Comparison of ENCODE assay signal across 8 mouse cellular contexts in genomic region chr2:66124591-66125271, GRCm38 (mm10). TPM values are rescaled to one million over a fixed set of nuclear protein-coding genes. Genes with fewer than 3 reads are reported as not detected.
DNase-seq lines count a peak whose midpoint lies in the region; ATAC-seq and TF ChIP-seq lines count a peak whose summit lies in the region.

Gene Galnt3 (minus strand): TSS chr2:66124994.

- no peak for TF ChIP-seq EP300 in lung, postnatal 0 days (IDR thresholded peaks at IDR 0.05)

- H3K36me3 ChIP-seq in lung, postnatal 0 days (ENCODE audit: insufficient read depth, low read length): no peaks in the 10 kb centered on the region
- H3K36me3 ChIP-seq in neural tube, embryonic 15.5 days: no peaks in the 10 kb centered on the region

- H3K4me1 ChIP-seq in lung, postnatal 0 days (ENCODE audit: insufficient read depth, low read depth, low read length): no peaks in the 10 kb centered on the region
- H3K4me1 ChIP-seq in neural tube, embryonic 15.5 days: peaks cover 14% of the 10 kb centered on the region

- H3K9me3 ChIP-seq in lung, postnatal 0 days (ENCODE audit: low read length): no peaks in the 10 kb centered on the region
- no peaks in the 10 kb centered on the region for H3K9me3 ChIP-seq in neural tube, embryonic 15.5 days (replicated peaks)

- no peak for TF ChIP-seq CTCF in layer of hippocampus, adult 2 months (conservative IDR thresholded peaks at IDR 0.05)
- TF ChIP-seq CTCF in lung, postnatal 0 days (IDR thresholded peaks at IDR 0.05): no peak

- WGBS in lung, postnatal 0 days: under 1% methylated on average over 49 of the region's 74 CpGs
- WGBS in neural tube, embryonic 15.5 days: under 1% methylated on average over 72 of the region's 74 CpGs

- peak within 1 kb of the TSS; percentile 43 for H3K9ac ChIP-seq in lung, postnatal 0 days (replicated peaks; ENCODE audit: low read depth)
- peak within 1 kb of the TSS; percentile 60 for H3K9ac ChIP-seq in neural tube, embryonic 15.5 days (replicated peaks)

- peaks cover 3% of the 10 kb centered on the region; the same call in 1 of the 2 replicates for H3K27me3 ChIP-seq in lung, postnatal 0 days (replicated peaks; ENCODE audit: insufficient read depth, low read length)
- H3K27me3 ChIP-seq in neural tube, embryonic 15.5 days (replicated peaks): peaks cover 13% of the 10 kb centered on the region

- peak; percentile 87 to 94 for ATAC-seq in hematopoietic stem cell, adult 5-6 weeks (replicated peaks in 1 of 2; ENCODE audit: insufficient read depth in 1 of 2, low FRiP score in 2 of 2, low TSS enrichment in 1 of 2, low read depth in 1 of 2, poor library complexity in 2 of 2, severe bottlenecking in 2 of 2)
- peak; percentile 94 for ATAC-seq in lung, postnatal 0 days
- ATAC-seq in neural tube, embryonic 15.5 days (ENCODE audit: low FRiP score): peak; percentile 66; the same call in 1 of the 2 replicates

- DNase-seq in layer of hippocampus, adult 11-12 months (ENCODE audit: low spot score): peak; percentile 27
- no peak for DNase-seq in layer of hippocampus, adult 9-10 months (ENCODE audit: low spot score)
- peak; percentile 53 for DNase-seq in embryo, embryonic 9.5 days (ENCODE audit: extremely low spot score)
- DNase-seq in layer of hippocampus, adult 2 months (ENCODE audit: low spot score in 2 of 2): peak; percentile 7 to 28
- peak; percentile 83 for DNase-seq in lung, postnatal 0 days (ENCODE audit: low spot score)
- DNase-seq in thymus, postnatal 25 days: peak; percentile 25

- peak within 1 kb of the TSS; percentile 88 for H3K27ac ChIP-seq in layer of hippocampus, adult 2 months
- H3K27ac ChIP-seq in lung, postnatal 0 days (ENCODE audit: low read length): peak within 1 kb of the TSS; percentile 54
- H3K27ac ChIP-seq in neural tube, embryonic 15.5 days (replicated peaks): no peak within 1 kb of the TSS

- H3K4me3 ChIP-seq in layer of hippocampus, adult 2 months: peak within 1 kb of the TSS; percentile 76
- H3K4me3 ChIP-seq in lung, postnatal 0 days (ENCODE audit: low read depth, low read length): peak within 1 kb of the TSS; percentile 67
- H3K4me3 ChIP-seq in neural tube, embryonic 15.5 days (replicated peaks): peak within 1 kb of the TSS; percentile 69

- H3K4me2 ChIP-seq in lung, postnatal 0 days (replicated peaks; ENCODE audit: low read depth, low read length): peak within 1 kb of the TSS; percentile 100
- peak within 1 kb of the TSS; percentile 100 for H3K4me2 ChIP-seq in neural tube, embryonic 15.5 days

RNA-seq across cellular contexts. Expression of gene Galnt3, which starts in this region (rescaled TPM):
- total RNA-seq in hematopoietic stem cell, adult 5-6 weeks (2017): 1.4 and 5.9 TPM in 2 replicates
- total RNA-seq in layer of hippocampus, adult 2 months (2021): 1 to 10 TPM; 5.2 to 5.9 TPM
- polyA plus RNA-seq in lung, postnatal 0 days (2015; fragmentation: Nextera tagmentation; extraction: Ambion mirVana): 11.3 and 14.0 TPM in 2 replicates
- polyA plus RNA-seq in neural tube, embryonic 15.5 days (2015; fragmentation: Nextera tagmentation; extraction: Ambion mirVana): 0.46 and 2.0 TPM in 2 replicates
